Mouse (Mus musculus) heart, postnatal 0 days (tissue): ENCODE results near the gene Drosha.

Experiments
- CTCF ChIP-seq: IDR thresholded peaks from 2 replicates; pipeline ENCODE4 v1.5.1; 2016; ENCODE audit warnings: antibody characterized with exemption, control low read depth, low read depth
- EP300 ChIP-seq: IDR thresholded peaks from 2 replicates; pipeline ENCODE4 v1.6.1; 2016; ENCODE audit warnings: antibody characterized with exemption, low read depth

DNA sequence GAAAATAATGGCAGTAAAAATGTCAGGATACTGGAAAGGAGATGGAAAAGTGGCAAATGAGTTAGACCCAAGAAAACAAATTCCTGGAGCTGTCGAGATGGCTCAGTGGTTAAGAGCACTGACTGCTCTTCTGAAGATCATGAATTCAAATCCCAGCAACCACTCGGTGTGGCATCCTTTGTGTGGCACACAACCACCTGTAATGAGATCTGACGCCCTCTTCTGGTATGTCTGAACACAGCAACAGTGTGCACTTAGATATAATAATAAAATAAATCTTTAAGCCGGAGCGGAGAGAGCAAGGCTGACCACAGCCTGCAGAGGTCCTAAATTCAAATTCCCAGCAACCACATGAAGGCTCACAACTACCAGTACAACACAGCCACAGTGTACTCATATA is 36.1 kb upstream of the Drosha start:
- TF ChIP-seq EP300 (no peak), CTCF (no peak)
